Mouse (Mus musculus): ENCODE measurements at regions not wholly inside any gene's neighbourhood (a gene's known extent, or its start where the extent isn't known, plus 50 kb on each side); places are given as distances from the start of the nearest gene placed in this dataset.
"Not testable (repeated sequence)": the region's sequence is repeated elsewhere in the genome, so short reads cannot be mapped to it uniquely, and the experiment has no call there.

DNA sequence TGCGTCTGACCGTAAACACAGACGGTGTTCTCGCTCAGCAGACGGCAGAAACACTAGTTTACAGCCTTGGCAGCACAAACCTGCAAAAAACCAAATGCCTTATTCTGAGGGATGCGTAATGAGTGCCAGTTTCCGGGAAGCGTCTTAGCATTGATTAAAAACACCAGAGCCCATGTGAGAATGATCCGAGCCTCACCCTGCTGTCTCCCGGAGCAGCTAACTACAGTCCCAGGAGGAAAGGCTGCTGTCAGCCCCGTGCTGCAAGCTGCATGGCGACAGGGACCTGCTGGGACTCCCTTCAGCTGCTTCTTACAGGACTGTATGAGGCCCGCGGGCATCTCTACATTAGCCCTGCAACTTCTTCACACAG, 189.7 kb downstream of the Med10 start:
- ATAC-seq (ENCODE audit: insufficient number of reproducible peaks, low FRiP score, low TSS enrichment) = no peak

GRCm38 (mm10) chr13:70003591-70003990, 201.4 kb downstream of the Med10 start:
- ATAC-seq (ENCODE audit: insufficient number of reproducible peaks, low FRiP score, low TSS enrichment) = no peak

GRCm38 (mm10) chr13:70012123-70012522, 209.9 kb downstream of the Med10 start:
- no peak for ATAC-seq (ENCODE audit: insufficient number of reproducible peaks, low FRiP score, low TSS enrichment)

- no peak for ATAC-seq (ENCODE audit: insufficient number of reproducible peaks, low FRiP score, low TSS enrichment)
Observed at GRCm38 (mm10) chr13:70015183-70015582, 213.0 kb downstream of the Med10 start.

GRCm38 (mm10) chr13:70017535-70017934, 215.3 kb downstream of the Med10 start:
- ATAC-seq (ENCODE audit: insufficient number of reproducible peaks, low FRiP score, low TSS enrichment) = no peak

- ATAC-seq (ENCODE audit: insufficient number of reproducible peaks, low FRiP score, low TSS enrichment) = no peak
Observed at GRCm38 (mm10) chr13:70019999-70020838, 218.0 kb downstream of the Med10 start.

- ATAC-seq (ENCODE audit: insufficient number of reproducible peaks, low FRiP score, low TSS enrichment) = no peak
Observed at GRCm38 (mm10) chr13:70033249-70033648, 231.1 kb downstream of the Med10 start.

DNA sequence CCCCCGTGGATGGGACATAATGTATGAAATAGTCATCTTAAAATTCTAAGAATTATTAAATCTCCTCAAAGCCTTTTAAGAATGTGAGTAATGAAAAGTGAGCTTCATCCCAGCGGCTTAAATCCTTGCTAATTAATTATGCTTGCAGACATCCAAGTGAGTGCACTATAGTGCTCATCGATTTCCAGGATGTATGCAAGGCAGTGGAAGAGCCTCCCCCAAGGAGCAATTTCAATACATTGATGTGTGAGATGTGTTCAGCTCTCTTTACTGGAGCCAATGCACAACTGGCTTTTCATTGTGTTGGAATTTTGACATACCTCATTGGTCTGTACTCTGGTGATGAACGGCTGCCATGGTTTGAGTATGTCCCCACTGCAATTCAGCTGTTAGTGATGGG, 231.6 kb downstream of the Med10 start:
- ATAC-seq (ENCODE audit: insufficient number of reproducible peaks, low FRiP score, low TSS enrichment) = no peak

DNA sequence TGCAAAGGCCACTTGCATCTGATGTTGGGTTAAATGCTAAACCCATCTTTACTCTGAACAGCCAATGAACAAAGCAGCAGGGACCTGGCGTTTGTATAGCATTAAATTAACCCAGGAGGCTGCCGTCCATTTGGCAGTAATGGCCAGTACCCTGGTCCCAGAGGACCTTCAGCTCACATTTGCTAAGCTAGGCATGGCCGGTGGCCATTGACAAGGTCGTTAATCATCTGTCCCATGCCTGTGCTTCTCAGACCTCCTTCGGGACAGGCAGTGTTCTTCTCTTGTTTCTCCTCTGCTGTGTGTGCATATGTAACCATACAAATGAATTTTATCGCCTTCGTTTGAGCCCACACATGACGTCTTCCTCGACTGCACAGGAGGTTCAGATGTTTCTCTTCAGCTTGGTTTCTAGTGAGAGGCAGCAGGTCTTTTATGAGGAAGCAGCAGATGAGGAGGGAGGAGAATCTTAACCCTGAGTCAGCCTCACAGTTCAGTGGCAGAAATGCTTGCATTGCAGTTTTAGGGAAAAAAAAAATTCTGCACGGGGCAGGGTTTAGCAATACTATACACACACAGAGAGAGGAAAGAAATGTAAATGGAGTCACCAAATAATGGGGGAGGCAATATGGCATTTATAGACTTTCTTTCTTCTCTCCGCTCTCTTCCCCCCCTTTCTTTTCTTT, 235.9 kb downstream of the Med10 start:
- ATAC-seq (ENCODE audit: insufficient number of reproducible peaks, low FRiP score, low TSS enrichment) = no peak

- ATAC-seq (ENCODE audit: insufficient number of reproducible peaks, low FRiP score, low TSS enrichment) = no peak
Observed at GRCm38 (mm10) chr13:70057920-70058319, 255.7 kb downstream of the Med10 start.

DNA sequence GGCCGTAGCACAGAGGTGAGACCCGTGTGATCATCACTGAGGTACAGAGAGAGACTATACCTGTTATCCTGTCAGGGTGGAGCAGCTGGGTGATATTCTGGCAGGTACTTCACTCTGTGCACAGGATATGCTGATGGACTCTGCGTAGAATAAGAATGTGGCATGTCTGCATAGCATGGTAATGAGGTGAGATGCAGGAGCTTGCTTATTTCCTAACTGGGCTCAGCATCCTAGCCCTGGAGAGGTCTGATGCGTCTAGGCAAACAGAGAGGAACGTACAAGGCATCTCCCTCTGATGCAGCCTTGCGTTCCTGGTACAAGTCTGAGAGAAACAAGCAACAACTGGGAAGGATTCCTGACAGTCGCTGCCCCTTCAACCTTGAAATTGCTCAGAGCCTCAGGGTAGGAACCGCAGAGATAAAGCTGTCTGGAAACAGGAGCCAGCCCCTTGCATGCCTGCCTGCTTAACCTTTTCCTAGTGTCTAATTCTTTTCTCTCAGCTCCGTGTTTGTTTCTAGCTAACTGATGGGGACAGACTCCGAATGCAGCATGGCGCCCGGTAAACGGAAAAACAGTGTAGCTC, 259.3 kb downstream of the Med10 start:
- no peak for ATAC-seq (ENCODE audit: insufficient number of reproducible peaks, low FRiP score, low TSS enrichment)

DNA sequence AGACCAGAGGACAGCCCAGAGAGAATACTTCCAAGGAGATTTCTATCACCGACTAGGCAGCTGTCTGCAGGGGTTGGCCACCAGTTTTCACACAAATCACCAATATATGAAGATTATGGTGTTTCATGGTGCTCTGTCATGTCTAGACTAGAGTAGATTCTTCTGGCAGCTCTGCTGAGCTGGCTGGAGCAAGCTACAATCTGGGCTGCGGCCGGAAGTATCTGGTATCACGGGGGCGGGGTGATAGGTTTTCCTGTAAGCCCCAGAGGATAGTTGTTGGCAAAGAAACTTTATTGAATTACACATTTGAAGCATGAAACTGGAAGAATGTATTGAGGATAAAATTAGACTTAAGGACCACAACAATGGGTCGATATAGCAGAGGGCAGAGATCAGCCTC, 271.5 kb downstream of the Med10 start:
- no peak for ATAC-seq (ENCODE audit: insufficient number of reproducible peaks, low FRiP score, low TSS enrichment)

DNA sequence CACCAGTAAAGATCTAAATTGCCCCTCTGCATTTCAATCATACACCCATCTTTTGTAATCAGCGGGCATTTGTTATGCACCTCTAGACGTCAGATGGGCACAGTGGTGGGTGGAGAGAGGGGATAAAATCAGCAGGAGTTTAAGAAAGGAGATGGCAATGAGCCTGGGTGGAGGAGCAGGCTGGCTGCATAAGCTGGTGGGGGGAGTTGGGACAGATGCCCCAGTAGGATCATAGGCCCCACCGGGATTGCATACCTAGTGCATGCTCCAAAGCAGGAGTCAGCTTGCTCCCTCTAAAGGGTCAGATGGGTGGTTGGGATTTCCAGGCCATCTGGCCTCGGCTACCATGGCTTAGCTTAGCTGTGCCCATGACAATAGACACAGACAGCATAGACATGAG, 273.2 kb downstream of the Med10 start:
- no peak for ATAC-seq (ENCODE audit: insufficient number of reproducible peaks, low FRiP score, low TSS enrichment)

DNA sequence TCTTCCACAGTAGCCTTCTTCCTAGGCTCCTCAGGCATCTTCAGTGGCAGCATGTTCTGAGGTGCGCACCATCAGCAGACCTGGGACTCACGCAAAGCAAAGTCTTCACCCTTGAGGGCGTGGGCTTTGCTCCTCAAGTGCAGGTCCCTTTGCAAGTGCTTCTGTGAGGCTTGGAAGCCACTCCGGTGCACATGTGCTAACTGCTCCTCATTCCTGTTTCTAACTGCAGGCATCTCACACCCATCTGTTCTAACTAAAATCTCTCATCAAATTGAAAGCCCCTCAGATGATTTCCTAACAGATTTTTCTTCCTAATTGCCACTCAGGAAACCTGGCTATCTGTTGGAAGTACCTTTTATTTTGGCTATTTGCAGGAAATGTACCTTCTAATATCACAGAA, 278.9 kb downstream of the Med10 start:
- no peak for ATAC-seq (ENCODE audit: insufficient number of reproducible peaks, low FRiP score, low TSS enrichment)

- no peak for ATAC-seq (ENCODE audit: insufficient number of reproducible peaks, low FRiP score, low TSS enrichment)
Observed at GRCm38 (mm10) chr13:70092886-70093285, 290.7 kb downstream of the Med10 start.

DNA sequence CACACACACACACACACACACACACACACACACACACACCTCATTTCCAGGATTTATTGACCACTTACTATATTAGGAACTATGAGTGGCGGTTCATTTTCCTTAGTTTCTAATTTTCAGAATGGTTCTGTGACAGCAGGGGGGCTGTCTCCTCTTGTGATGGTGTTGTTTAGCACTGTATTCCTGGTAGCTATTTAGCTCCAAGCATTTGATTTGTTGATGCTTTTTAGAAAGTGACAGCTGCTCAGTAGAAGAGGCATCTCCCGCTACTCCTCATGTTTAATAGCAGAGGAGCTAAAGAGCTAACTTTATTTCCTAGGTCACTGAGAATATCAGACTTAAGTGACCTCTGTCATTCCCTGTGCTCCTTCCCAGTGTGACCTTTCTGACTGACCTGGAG, 291.8 kb downstream of the Med10 start:
- no peak for ATAC-seq (ENCODE audit: insufficient number of reproducible peaks, low FRiP score, low TSS enrichment)

DNA sequence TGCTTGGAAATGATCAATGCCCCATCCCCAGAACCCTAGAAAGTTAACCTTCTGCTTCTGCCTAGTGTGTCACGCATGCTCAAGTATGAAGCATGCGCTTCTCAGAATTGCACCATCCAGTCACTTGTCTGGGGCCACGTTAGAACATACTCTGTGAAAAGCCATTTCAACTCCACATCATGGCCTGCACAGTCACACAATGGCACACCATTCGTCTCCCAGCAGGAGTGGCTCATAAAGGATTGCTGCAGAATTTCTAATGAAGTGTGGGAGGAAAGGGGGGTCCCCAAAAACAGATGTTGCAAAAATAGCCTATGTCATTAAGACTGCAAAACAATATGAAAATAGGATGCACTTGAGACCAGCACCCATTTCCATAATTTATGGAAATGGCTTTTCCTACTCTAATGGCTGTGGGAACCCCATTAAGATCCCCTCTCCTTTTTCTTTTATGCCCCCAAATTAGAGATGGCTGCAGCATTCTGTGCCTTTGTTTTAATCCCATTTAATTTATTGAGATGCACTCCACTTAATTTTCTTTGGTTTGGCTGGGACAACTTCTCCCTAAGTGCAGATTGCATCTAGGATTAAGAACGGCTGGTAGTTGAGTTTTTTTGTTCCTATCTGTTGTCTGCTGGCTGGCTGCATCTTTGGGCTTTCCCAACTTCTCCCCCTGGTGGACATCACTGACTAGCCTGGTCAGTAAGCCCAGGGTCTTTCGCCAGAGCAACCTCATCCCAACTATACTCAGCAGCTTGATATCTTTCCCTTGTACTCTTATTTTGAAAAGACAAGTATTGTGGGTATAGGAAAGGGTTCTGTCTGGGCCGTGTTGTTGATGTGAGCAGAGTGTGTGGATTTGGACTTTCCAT, 294.5 kb downstream of the Med10 start:
- no peak for ATAC-seq (ENCODE audit: insufficient number of reproducible peaks, low FRiP score, low TSS enrichment)

- not testable (repeated sequence) for ATAC-seq (ENCODE audit: insufficient number of reproducible peaks, low FRiP score, low TSS enrichment)
Observed at GRCm38 (mm10) chr13:70100091-70100490, 297.9 kb downstream of the Med10 start.

GRCm38 (mm10) chr13:70103021-70103420, 300.8 kb downstream of the Med10 start:
- no peak for ATAC-seq (ENCODE audit: insufficient number of reproducible peaks, low FRiP score, low TSS enrichment)

DNA sequence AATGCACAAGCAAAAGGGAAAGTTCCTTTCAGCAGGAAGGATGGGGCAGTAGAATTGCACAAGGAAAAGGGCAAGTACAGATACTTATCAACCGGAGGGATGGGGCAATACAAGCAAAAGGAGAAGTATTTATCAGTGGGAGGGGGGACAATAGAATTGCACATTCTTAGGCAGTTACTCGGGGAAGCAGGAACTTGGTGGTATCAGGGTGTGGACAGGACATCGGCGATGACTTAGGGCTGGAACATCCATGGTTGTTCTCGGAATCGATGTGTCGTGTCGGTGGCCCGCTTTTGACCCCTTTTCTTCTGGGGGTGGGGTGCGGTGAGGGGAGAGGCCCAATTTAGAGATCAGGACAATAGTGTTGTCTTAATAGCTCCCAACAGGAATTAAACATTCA, 301.3 kb downstream of the Med10 start:
- ATAC-seq (ENCODE audit: insufficient number of reproducible peaks, low FRiP score, low TSS enrichment) = not testable (repeated sequence)

- no peak for ATAC-seq (ENCODE audit: insufficient number of reproducible peaks, low FRiP score, low TSS enrichment)
Observed at GRCm38 (mm10) chr13:70103903-70104302, 301.7 kb downstream of the Med10 start.

Data from cerebellum, adult (tissue).